Mouse (Mus musculus) kidney, postnatal 36 days (tissue): ENCODE measurements at regions not wholly inside any gene's neighbourhood (a gene's known extent, or its start where the extent isn't known, plus 50 kb on each side); places are given as distances from the start of the nearest gene placed in this dataset.
A peak's percentile ranks its signal among the peaks of the same experiment; 100 is the strongest.

Experiments
- DNase-seq, 2 experiments: peaks; one replicate each; pipeline ENCODE4 v3.0.0; 2021 to 2022; ENCODE audit warnings: mixed read lengths in 2 of 2

- DNase-seq: no peak
These were observed 127.6 kb upstream of the Prep start for GRCm38 (mm10) chr10:44939403-44939802.

- DNase-seq: no peak
These were observed 130.0 kb upstream of the Prep start for GRCm38 (mm10) chr10:44936976-44937500.

- no peak for DNase-seq
These were observed 136.2 kb upstream of the Prep start for GRCm38 (mm10) chr10:44930796-44931195.

GRCm38 (mm10) chr10:44913751-44914388, 153.1 kb upstream of the Prep start:
- no peak for DNase-seq

GRCm38 (mm10) chr10:44904520-44904919, 162.5 kb upstream of the Prep start:
- DNase-seq: no peak

- DNase-seq: no peak
These were observed 165.8 kb upstream of the Prep start for GRCm38 (mm10) chr10:44901203-44901602.

- no peak for DNase-seq
These were observed 174.9 kb upstream of the Prep start for GRCm38 (mm10) chr10:44892124-44892523.

- DNase-seq: no peak
These were observed 179.8 kb upstream of the Prep start for GRCm38 (mm10) chr10:44887081-44887683.

- no peak for DNase-seq
These were observed 185.0 kb upstream of the Prep start for GRCm38 (mm10) chr10:44881967-44882366.

- no peak for DNase-seq
These were observed 189.8 kb upstream of the Prep start for GRCm38 (mm10) chr10:44877076-44877663.

GRCm38 (mm10) chr10:44873642-44874285, 193.2 kb upstream of the Prep start:
- no peak for DNase-seq

- peak in 1 of 2 experiments; percentile 74 for DNase-seq
These were observed 202.7 kb upstream of the Prep start for GRCm38 (mm10) chr10:44864191-44864747.

- peak in 1 of 2 experiments; percentile 22 for DNase-seq
These were observed 204.7 kb upstream of the Prep start for GRCm38 (mm10) chr10:44862360-44862674.

- DNase-seq: peak; percentile 75 to 83
These were observed 205.2 kb upstream of the Prep start for GRCm38 (mm10) chr10:44861671-44862359.

GRCm38 (mm10) chr10:44857444-44857843, 209.6 kb upstream of the Prep start:
- no peak for DNase-seq

- no peak for DNase-seq
These were observed 212.9 kb upstream of the Prep start for GRCm38 (mm10) chr10:44854109-44854508.

GRCm38 (mm10) chr10:44849016-44849415, 218.0 kb upstream of the Prep start:
- peak; percentile 52 to 85 for DNase-seq

- no peak for DNase-seq
These were observed 220.2 kb upstream of the Prep start for GRCm38 (mm10) chr10:44846765-44847164.

- peak in 1 of 2 experiments; percentile 9 for DNase-seq
These were observed 220.9 kb upstream of the Prep start for GRCm38 (mm10) chr10:44846149-44846548.

- DNase-seq: no peak
These were observed 226.6 kb upstream of the Prep start for GRCm38 (mm10) chr10:44840449-44840848.

GRCm38 (mm10) chr10:44832455-44832854, 234.5 kb upstream of the Prep start:
- no peak for DNase-seq

- no peak for DNase-seq
These were observed 240.7 kb upstream of the Prep start for GRCm38 (mm10) chr10:44826271-44826670.

- no peak for DNase-seq
These were observed 245.3 kb upstream of the Prep start for GRCm38 (mm10) chr10:44821666-44822065.
